Mouse (Mus musculus) heart, postnatal 0 days (tissue): ENCODE results near the gene Golga3.

ENCODE experiments used
- CTCF ChIP-seq: IDR thresholded peaks from 2 replicates; pipeline ENCODE4 v1.5.1; 2016; ENCODE audit warnings: antibody characterized with exemption, control low read depth, low read depth
- EP300 ChIP-seq: IDR thresholded peaks from 2 replicates; pipeline ENCODE4 v1.6.1; 2016; ENCODE audit warnings: antibody characterized with exemption, low read depth

GRCm38 (mm10) chr5:110225056-110225455, 48.6 kb downstream of the Golga3 start:
- TF ChIP-seq CTCF (no peak), EP300 (no peak)
